Mouse (Mus musculus): ENCODE results near the gene Epdr1. TPM values are rescaled to one million over a fixed set of nuclear protein-coding genes. Genes with fewer than 3 reads are reported as not detected.

Gene Epdr1
- polyA plus RNA-seq, 2 experiments = 9.0 to 14.7 TPM

DNA sequence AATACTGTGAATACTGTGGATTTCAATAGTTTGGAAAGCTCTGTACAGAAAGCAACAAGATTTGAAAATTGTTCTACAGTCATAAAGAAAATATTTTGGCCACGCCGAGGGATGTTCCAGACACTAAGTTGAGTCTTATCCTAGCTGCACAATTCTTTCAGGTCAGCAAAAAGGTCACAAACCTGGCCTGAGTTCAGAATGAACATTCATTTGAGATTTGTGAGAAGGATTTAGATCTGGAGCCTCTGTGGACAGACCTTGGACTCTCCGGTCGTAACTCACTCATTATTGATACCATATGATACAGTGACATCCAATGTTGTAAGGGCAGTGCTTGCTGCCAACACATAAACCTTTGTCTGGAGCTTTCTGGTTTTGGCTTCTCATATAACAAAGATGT, 64.3 kb downstream of the Epdr1 start:
- Histone ChIP-seq H3K9me3 (ENCODE audit: control insufficient read depth, low read length) (no peaks in the 10 kb centered on the region), H3K27ac (no peak overlapping the region), H3K4me1 (replicated peaks; ENCODE audit: control insufficient read depth in 2 of 2, insufficient read depth in 2 of 2, low read length in 1 of 2) (no peaks in the 10 kb centered on the region), H3K36me3 (replicated peaks; ENCODE audit: control insufficient read depth, insufficient read depth, low read depth) (no peaks in the 10 kb centered on the region), H3K4me2 (ENCODE audit: low read depth) (no peak overlapping the region), H3K27me3 (ENCODE audit: control insufficient read depth, insufficient read depth, low read length) (no peaks in the 10 kb centered on the region), H3K4me3 (ENCODE audit: insufficient read depth in 1 of 2, low read depth in 2 of 2, low read length in 2 of 2) (no peak overlapping the region), H3K9ac (replicated peaks) (no peak overlapping the region)
- TF ChIP-seq CTCF (IDR thresholded peaks at IDR 0.05; ENCODE audit: low read depth) (no peak), EP300 (IDR thresholded peaks at IDR 0.05; ENCODE audit: low read depth) (no peak)
- DNase-seq (ENCODE audit: low read depth in 3 of 3, low spot score in 3 of 3) (no peak), ATAC-seq (ENCODE audit: insufficient read depth) (no peak)
- 79% methylated on average over 4 of the region's 4 CpGs for WGBS (ENCODE audit: insufficient replicate concordance)

Other genes with a start within 250 kb of the Epdr1 start
- 9.5 and 12.0 TPM in 2 replicates for gene Stard3nl, start 224.1 kb downstream of the Epdr1 start, polyA plus RNA-seq (2012; rRNA removed)
- gene Stard3nl, start 224.1 kb downstream of the Epdr1 start, polyA plus RNA-seq (2014; fragmentation: Nextera tagmentation; extraction: Ambion mirVana) = 23.7 and 25.0 TPM in 2 replicates
- 0.66 and 0.69 TPM in 2 replicates for gene Sfrp4, start 3.2 kb upstream of the Epdr1 start, polyA plus RNA-seq (2012; rRNA removed)
- gene Sfrp4, start 3.2 kb upstream of the Epdr1 start, polyA plus RNA-seq (2014; fragmentation: Nextera tagmentation; extraction: Ambion mirVana) = 0.25 and 0.44 TPM in 2 replicates
- not detected in 2 replicates for gene Nme8, start 77.9 kb upstream of the Epdr1 start, polyA plus RNA-seq (2012; rRNA removed)
- not detected in 2 replicates for gene Nme8, start 77.9 kb upstream of the Epdr1 start, polyA plus RNA-seq (2014; fragmentation: Nextera tagmentation; extraction: Ambion mirVana)
- gene Gpr141, start 204.3 kb upstream of the Epdr1 start, polyA plus RNA-seq (2012; rRNA removed) = 0.32 and 0.65 TPM in 2 replicates
- 1.6 and 2.8 TPM in 2 replicates for gene Gpr141, start 204.3 kb upstream of the Epdr1 start, polyA plus RNA-seq (2014; fragmentation: Nextera tagmentation; extraction: Ambion mirVana)

Data from liver, embryonic 14.5 days (tissue).